Mouse (Mus musculus) brain, embryonic 18.5 days (tissue): Measurements from ENCODE around the gene Dnaaf1.
A peak's percentile ranks its signal among the peaks of the same experiment; 100 is the strongest.

ENCODE experiments used
- DNase-seq: peaks from one replicate; pipeline ENCODE4 v3.0.0-alpha.2; 2012; ENCODE audit warnings: low read depth, low spot score

Dnaaf1 gene

DNA sequence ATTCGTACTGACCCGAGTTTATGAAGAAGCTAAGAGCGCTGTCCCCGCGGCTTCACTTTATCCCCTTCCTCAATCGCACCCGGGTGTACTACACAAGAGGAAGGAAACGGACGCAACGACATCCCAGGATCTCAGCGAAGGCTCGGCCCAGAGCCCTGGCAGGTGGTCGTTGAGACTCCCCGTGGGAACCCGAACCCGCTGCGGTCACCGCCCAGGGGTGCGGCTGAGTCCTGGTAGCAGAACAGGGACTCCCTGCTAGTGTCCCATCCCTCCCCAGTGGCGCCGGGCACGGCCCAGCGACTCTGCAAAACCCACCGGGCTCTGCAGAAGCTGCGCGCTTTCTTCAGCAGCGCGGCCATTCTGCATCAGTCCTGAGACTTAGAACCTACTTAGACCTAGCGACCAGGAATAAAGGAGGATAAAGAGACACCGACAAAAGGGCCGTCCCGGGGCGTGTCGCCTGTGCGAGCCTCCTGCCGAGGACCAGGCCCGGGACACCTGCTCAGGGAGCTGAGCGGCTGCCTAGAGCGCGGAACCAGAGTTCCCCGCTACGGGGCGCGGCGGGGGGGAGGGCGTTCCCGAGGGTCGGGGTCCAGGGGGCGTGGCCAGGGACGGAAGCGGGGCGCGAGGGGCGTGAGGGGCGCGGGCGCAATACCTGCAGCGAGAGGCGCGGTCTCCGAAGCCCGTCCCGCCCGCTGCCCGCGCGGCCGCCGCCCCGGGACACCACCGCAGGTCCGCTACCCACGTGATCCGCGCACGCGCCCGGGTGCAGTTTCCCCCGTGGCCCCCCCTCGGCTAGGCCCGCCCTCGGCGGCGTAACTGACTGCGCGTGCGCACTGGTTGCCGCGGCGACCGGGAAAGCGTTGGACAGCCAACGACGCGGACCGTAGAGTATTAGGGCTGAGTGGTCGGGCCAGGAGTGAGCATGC is at the start of gene Dnaaf1, which contains the start of gene Hsdl1:
Gene Dnaaf1, plus strand, starts transcription at position 799 of the 929 bp plus-strand sequence.
Gene Hsdl1, minus strand, starts transcription at position 747 of the 929 bp plus-strand sequence.
- peak; percentile 76 for DNase-seq

DNA sequence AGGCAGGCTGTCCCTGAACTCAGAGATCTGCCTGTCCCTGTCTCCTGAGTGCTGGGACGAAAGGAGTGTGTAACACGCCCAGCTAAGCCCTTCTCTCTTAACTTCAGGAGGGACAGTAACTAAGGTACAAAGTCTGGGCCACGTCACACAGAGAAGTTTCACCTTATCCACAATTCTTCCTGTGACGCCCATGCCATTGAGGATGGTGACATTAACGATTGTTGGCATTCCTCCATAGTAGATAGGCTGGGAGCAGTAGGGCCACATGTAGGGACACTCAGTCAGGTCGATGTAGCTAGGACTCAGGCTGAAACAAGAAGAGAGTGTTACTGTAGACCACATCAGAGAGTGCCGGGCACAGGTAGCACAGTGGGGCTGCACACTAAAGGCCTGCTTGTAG is 46.3 kb upstream of the Dnaaf1 start:
- DNase-seq = no peak

DNA sequence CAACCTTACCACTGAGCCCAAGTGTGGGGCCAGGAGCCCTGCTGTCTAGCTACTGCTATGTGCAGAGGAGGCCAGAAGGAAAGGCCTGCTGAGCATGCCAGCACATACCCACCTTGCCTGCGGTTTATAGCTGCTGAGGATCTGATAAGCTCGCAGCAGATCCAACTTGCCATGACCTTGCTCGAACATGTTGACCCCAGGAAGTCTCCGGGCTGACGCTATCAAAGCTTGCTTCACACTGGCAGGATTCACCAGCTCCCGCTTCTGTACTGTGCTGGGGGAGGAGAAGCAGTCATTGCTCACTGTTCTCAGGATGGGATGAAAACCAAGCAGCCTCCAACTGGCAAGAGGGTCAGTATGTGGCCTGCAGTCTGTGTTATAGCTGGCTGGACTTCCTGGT is 44.1 kb upstream of the Dnaaf1 start:
- DNase-seq = no peak

- no peak for DNase-seq
Measured at GRCm38 (mm10) chr8:119531397-119531796, 43.6 kb upstream of the Dnaaf1 start.

- no peak for DNase-seq
Measured at GRCm38 (mm10) chr8:119531973-119532372, 43.1 kb upstream of the Dnaaf1 start.

DNA sequence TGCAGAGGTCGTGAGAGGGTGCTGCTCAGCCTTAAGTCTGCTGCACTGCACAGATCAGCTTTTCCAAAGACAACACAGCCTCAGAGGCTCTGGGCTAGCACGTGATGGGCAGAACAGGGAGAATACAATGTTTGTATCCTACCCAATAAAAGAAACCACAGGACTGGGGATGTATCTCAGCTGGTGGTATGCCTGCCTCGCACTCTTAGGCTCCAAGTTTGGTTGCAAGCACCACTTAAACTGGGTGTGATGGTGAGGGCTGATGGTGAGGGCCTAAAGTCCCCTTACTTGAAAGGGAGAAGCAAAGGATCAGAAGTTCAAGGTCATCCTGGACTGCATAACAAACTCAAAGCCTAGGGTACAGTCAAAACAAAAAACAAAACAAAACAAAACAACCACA is 30.4 kb upstream of the Dnaaf1 start:
- DNase-seq = no peak

- no peak for DNase-seq
Measured at GRCm38 (mm10) chr8:119545180-119545579, 29.9 kb upstream of the Dnaaf1 start.

DNA sequence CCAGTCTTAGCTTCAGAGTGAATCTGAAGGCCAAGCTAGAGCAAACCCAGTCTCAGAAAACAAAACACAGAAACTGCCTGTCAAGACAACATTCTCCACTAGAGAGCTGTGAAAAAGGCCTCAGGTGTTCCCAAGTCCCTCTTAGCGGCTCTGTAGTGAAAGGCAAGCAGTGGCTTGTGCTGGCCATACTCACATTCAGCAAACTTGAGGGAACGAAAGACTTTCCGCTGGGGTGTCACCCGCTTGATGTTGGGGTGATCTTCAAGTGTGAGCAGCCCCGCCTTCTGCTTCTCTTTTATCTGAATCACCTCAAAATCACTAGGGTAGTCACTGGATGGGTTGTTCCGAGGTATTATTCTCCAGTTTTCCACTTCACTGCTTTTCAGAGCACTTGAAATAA is 29.2 kb upstream of the Dnaaf1 start:
- no peak for DNase-seq

- DNase-seq = no peak
Measured at GRCm38 (mm10) chr8:119547019-119547691, 27.9 kb upstream of the Dnaaf1 start.

DNA sequence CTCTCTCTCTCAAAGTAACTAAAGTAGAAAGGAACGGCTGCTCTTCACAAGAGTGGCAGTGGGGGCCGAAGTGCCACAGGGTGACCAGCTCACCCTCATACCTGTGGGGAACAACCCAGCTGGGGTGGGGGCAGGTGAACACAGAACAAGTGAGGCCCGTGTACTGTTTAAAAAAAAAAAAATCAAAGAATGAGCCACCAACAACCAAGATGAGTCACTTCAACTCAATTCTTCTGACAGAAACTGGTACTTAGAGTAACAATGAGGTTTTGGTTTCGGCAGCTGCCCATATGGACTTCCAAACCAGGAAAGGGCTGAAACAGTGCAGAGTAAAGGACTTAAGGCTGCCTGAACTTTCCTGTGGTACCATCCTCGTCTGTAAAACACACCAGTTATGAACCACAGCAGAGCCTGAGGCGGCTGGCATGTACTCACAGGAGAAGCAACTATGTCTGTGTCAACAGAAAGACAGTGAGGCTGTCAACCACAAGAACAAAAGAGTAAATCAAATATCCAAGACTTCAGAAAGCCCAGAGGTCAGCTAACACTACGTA is 26.4 kb upstream of the Dnaaf1 start:
- DNase-seq = no peak

GRCm38 (mm10) chr8:119552967-119553366 is 22.1 kb upstream of the Dnaaf1 start:
- DNase-seq = no peak

DNA sequence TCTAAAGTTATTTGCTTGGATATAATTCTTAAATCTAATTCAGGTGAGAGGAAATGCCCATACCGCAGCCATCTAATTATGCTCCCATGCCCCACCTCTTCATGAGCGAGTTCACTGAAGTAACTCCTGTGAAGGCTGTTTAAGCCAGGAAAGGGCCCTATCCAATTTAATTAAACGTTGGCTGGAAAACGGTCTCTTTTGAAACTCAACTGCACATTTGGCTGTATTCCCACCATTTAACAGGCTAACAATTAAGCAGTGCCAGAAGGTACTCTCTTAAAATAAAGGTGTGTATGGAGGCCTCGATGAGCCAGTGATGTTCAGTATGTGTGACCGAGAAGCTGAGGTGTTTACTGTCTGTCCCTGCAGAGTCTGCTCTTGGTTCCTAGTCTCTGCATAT is 19.2 kb upstream of the Dnaaf1 start:
- no peak for DNase-seq

DNA sequence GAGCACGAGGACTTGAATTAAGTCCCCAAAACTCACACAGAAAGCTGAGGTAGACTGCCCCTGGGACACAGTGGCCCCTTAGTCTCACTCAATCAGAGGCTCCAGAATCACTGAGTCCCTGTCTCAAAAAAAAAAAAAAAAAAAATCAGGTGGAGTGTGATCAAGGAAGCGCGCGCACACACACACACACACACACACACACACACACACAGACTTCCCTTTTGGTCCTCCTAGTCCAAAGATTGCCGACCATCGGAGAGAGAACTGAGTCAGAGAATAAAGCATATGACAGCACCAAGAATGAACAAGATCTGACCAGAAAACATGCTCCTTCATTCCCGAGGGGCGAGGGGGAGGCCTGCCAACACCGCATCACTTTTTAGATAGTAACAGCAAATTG is 17.9 kb upstream of the Dnaaf1 start:
- no peak for DNase-seq

DNA sequence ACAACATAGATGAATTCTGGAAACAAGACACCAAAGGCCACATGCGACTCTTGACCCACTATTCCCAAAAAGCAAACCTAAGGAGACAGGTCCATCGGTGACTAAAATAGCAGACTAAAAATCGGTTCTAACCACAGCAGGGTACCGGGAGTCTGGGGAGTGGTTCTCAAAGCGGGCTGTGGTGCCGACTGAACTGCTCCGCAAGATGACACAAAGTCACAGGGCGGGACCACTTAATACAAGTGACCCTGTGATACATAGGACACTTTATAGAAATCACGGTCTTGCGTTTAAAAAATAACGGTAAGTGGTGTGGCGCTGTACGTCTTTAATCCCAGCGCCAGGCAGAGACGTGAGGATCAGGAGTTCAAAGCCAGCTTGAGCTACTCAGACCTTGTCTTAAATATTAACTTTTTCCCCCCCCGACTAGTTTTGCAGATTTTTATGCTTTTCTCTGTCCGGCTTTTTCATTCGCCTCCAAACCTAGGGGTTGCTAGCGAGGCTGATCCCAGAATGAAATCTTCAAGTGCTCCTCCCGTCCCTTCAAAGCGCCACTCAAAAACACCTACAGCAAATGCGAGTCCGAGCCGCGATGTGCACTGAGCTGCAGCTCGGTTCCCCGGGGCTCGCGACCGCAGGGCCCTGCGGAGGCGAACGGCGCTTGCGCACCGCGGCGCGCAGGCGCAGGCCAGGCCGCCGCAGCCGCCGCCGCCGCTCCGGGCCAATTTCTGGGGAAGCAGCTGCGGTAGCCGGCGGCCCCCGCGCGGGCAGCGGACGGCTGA is 17.0 kb upstream of the Dnaaf1 start:
- no peak for DNase-seq

DNA sequence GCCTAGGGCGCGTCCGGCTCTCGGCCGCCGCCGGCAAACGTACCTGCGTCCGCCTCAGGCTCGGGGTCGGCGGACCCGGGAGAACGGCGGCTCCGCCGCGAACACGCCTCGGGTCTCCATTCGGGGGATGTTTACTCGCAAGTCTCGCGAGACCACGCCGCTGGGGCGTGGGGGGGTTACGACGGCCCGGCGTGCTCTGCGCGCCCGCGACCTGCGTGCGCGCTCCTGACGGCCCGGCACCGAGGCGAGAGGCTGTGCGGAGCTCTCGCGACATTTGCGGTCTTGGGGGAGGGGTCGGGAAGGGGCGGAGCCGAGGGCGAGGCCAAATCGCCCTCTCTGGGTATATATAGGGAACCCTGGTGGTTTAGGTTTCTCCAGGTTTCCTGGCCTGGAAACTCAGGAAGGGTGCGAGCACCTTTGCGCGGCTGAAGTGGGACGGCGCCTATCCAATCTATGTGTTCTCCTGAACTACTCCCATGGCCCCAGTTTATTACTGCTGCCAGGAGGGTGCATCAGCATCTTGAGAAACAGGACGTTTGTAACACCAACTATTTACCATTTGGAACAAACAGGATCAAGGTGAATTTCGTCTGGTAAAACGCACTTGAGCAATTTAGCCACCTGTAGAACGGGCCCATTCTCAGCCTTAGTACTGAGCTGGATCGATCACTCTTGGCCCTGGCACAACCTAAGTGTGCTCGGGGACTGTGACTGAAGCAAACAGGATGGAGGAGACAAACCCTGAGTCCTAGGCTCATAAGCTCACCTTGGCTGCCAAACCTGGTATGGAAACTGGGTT is 16.2 kb upstream of the Dnaaf1 start, which contains the start of gene Mbtps1:
Gene Mbtps1, minus strand, starts transcription at position 133 of the 799 bp plus-strand sequence.
- peak; percentile 94 for DNase-seq

DNA sequence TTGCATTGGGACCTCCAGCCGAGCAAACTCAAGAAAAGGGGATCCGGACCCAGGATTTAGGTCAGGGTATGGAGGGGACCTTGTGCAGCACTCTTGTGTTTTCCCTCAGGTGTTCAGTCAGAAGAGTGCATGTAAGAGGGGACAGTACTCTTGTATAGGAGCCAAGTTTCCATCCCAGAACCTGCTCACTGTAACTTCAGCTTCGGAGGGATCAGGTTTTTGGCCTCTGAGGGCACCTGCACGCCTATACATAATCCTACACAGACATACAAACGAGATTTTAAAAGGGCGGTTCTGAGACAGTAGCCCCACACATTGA is 15.7 kb upstream of the Dnaaf1 start:
- DNase-seq = no peak

GRCm38 (mm10) chr8:119563849-119564251 is 11.2 kb upstream of the Dnaaf1 start:
- no peak for DNase-seq

- DNase-seq = no peak
Measured at GRCm38 (mm10) chr8:119566367-119566766, 8.7 kb upstream of the Dnaaf1 start.

DNA sequence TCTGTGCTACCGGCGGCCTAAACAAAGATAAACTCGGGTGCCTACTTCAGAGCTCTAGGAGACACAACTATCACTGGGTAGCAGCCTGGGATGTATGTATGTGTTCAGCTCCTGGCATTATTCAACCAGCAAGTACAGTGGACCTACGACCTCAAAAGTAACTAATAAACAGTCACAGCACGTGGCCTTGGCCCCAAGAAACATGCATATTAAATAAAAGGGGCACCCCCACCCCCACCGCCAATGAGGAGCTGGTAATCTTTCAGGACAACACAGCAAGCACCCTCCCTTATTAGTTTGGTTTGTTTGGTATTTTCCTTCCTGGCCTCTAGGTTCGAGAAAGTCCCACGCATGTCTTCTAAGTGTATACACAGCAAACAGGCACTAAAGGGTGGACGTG is 6.8 kb upstream of the Dnaaf1 start:
- DNase-seq = no peak

- DNase-seq = no peak
Measured at GRCm38 (mm10) chr8:119568951-119569350, 6.1 kb upstream of the Dnaaf1 start.

DNA sequence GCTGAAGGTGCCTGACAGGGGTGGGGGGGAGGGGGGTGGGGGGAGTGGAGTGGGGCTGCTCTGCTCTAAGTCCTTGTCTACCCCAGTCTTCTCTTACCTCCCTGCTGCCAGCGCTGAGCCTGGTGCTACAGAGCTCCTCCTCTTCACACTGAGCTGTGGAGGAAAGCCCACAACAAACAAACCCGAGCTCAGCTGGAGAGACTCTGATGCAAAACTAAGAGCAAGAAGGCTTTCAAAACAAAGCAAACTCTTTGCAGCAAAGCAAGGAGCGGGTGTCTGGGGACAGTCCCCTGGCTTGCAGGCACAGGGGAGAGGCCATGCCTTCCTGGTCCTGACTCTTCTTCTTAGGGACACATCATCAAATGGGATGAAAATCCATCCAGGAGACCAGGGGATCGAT is 5.2 kb upstream of the Dnaaf1 start:
- no peak for DNase-seq
